In genomic region chr3:62447151-62447550, GRCm38 (mm10) we compare ENCODE assay signal across 19 mouse cellular contexts. TPM values are rescaled to one million over a fixed set of nuclear protein-coding genes. Genes with fewer than 3 reads are reported as not detected.
DNase-seq lines count a peak whose midpoint lies in the region; ATAC-seq and TF ChIP-seq lines count a peak whose summit lies in the region.
"Had no signal": no experiment of that assay in that cellular context is flagged by ENCODE, and none has a peak within 500 bp of the region (broad histone marks: within the 10 kb centered on the region; RNA-seq: fewer than 3 reads in every experiment).

No protein-coding gene starts in this region.

- peaks cover 2 to 7% of the 10 kb centered on the region in 2 experiments; a peak in 2 of 4 replicates for H3K4me1 ChIP-seq in MEL (ENCODE audit: control insufficient read depth in 1 of 2, insufficient read depth in 2 of 2, low read length in 2 of 2)
- 0 out of 2 replicates have a peak, but pooled peaks cover 4% of the 10 kb centered on the region for H3K4me1 ChIP-seq in lung, embryonic 14.5 days (ENCODE audit: insufficient read depth)
- H3K4me1 ChIP-seq: hindbrain, embryonic 13.5 days; limb, embryonic 13.5 days; liver, embryonic 13.5 days; neural tube, embryonic 15.5 days had no signal

- ATAC-seq in lung, embryonic 14.5 days (ENCODE audit: insufficient read depth), result no peak
- ATAC-seq: forebrain, embryonic 14.5 days; midbrain, embryonic 16.5 days had no signal

- no peaks in the 10 kb centered on the region for H3K79me2 ChIP-seq in MEL (ENCODE audit: control insufficient read depth, insufficient read depth, low read length, poor library complexity)

- no peak overlapping the region for H3K9ac ChIP-seq in MEL (ENCODE audit: control insufficient read depth, low read depth, low read length, poor library complexity, severe bottlenecking)
- no peak overlapping the region for H3K9ac ChIP-seq in lung, embryonic 14.5 days
- H3K9ac ChIP-seq: hindbrain, embryonic 13.5 days; limb, embryonic 13.5 days; liver, embryonic 13.5 days; neural tube, embryonic 15.5 days had no signal

- H3K27me3 ChIP-seq in MEL (ENCODE audit: control insufficient read depth in 1 of 2, insufficient read depth in 2 of 2, low read length in 2 of 2), result no peaks in the 10 kb centered on the region
- no peaks in the 10 kb centered on the region for H3K27me3 ChIP-seq in lung, embryonic 14.5 days (ENCODE audit: insufficient read depth, low read length)
- H3K27me3 ChIP-seq: hindbrain, embryonic 13.5 days; limb, embryonic 13.5 days; liver, embryonic 13.5 days; neural tube, embryonic 15.5 days had no signal

- no peak overlapping the region for H3K27ac ChIP-seq in MEL (ENCODE audit: control insufficient read depth, low read depth, low read length)
- H3K27ac ChIP-seq in lung, embryonic 14.5 days (ENCODE audit: low read depth), result no peak overlapping the region
- H3K27ac ChIP-seq: hindbrain, embryonic 13.5 days; limb, embryonic 13.5 days; liver, embryonic 13.5 days; neural tube, embryonic 15.5 days had no signal

- WGBS in lung, embryonic 14.5 days, result 59% methylated on average over 8 of the region's 8 CpGs

- H3K36me3 ChIP-seq in MEL (ENCODE audit: control insufficient read depth in 1 of 2, insufficient read depth in 2 of 2, low read length in 2 of 2), result peaks cover 0 to 4% of the 10 kb centered on the region in 2 experiments; a peak in 2 of 4 replicates
- peaks cover 15% of the 10 kb centered on the region for H3K36me3 ChIP-seq in lung, embryonic 14.5 days (ENCODE audit: insufficient read depth)
- H3K36me3 ChIP-seq: liver, embryonic 13.5 days; neural tube, embryonic 15.5 days had no signal

- intact Hi-C loops in heart, postnatal 25 days (cut with DNase I), result no loop called here
- intact Hi-C loops in left cerebral cortex, postnatal 10 days (cut with DNase I), result no loop called here

- no peak overlapping the region for H3K4me2 ChIP-seq in lung, embryonic 14.5 days
- H3K4me2 ChIP-seq: hindbrain, embryonic 13.5 days; limb, embryonic 13.5 days; liver, embryonic 13.5 days; neural tube, embryonic 15.5 days had no signal

- TF ChIP-seq CTCF in MEL (IDR thresholded peaks at IDR 0.05 in 2 of 3, conservative IDR thresholded peaks at IDR 0.05 in 1 of 3; ENCODE audit: control insufficient read depth in 1 of 3, insufficient read depth in 1 of 3, low read depth in 2 of 3, low read length in 3 of 3, poor library complexity in 1 of 3, severe bottlenecking in 1 of 3), result no peak
- no peak for TF ChIP-seq CTCF in lung, embryonic 14.5 days (IDR thresholded peaks at IDR 0.05; ENCODE audit: low read depth)

- H3K4me3 ChIP-seq in MEL (ENCODE audit: control insufficient read depth in 1 of 2, insufficient read depth in 1 of 2, low read depth in 2 of 2, low read length in 2 of 2), result no peak overlapping the region
- H3K4me3 ChIP-seq in lung, embryonic 14.5 days (ENCODE audit: low read depth, low read length), result no peak overlapping the region
- H3K4me3 ChIP-seq: hindbrain, embryonic 13.5 days; limb, embryonic 13.5 days; liver, embryonic 13.5 days; neural tube, embryonic 15.5 days had no signal

- no peaks in the 10 kb centered on the region for H3K9me3 ChIP-seq in MEL (replicated peaks; ENCODE audit: insufficient read depth, low read length)
- H3K9me3 ChIP-seq in lung, embryonic 14.5 days (ENCODE audit: low read depth, low read length), result no peaks in the 10 kb centered on the region
- H3K9me3 ChIP-seq: hindbrain, embryonic 13.5 days; limb, embryonic 13.5 days; liver, embryonic 13.5 days; neural tube, embryonic 15.5 days had no signal

- peak; percentile 27 for DNase-seq in kidney, adult 11 months
- no peak for DNase-seq in kidney, adult 18-20 months
- peak; percentile 29 for DNase-seq in MEL (ENCODE audit: low read depth, low spot score)
- DNase-seq in heart, postnatal 25 days (ENCODE audit: low spot score), result peak; percentile 6
- peak; percentile 17 for DNase-seq in lung, embryonic 14.5 days
- DNase-seq in layer of hippocampus, postnatal 14 days (ENCODE audit: low spot score in 2 of 2), result no peak
- DNase-seq in left cerebral cortex, postnatal 10 days (ENCODE audit: extremely low spot score in 1 of 2, low spot score in 2 of 2), result no peak
- DNase-seq: cerebellum, adult 9-10 months; gastrocnemius, postnatal 25 days; layer of hippocampus, adult 9-11 months; liver, embryonic 13.5 days; right cerebral cortex, postnatal 14 days; spleen, adult 18-20 months; thymus, postnatal 36 days had no signal

- no peak for TF ChIP-seq EP300 in MEL (IDR thresholded peaks at IDR 0.05; ENCODE audit: low read depth in 1 of 2, low read length in 2 of 2)

- TF ChIP-seq RAD21 in MEL (IDR thresholded peaks at IDR 0.05; ENCODE audit: low read depth, low read length), result no peak

- TF ChIP-seq POLR2A in MEL (IDR thresholded peaks at IDR 0.05; ENCODE audit: control insufficient read depth in 1 of 2, insufficient read depth in 1 of 2, low read depth in 1 of 2, low read length in 2 of 2, poor library complexity in 1 of 2), result no peak

TF ChIP-seq in MEL, 35 proteins besides CTCF, POLR2A, EP300 and RAD21:
- no peak for TF ChIP-seq CHD1 (IDR thresholded peaks at IDR 0.05; ENCODE audit: low read depth, low read length)

RNA-seq across cellular contexts. Expression of gene Dhx36, which starts 59.7 kb away (rescaled TPM):
- 26.4 and 26.7 TPM in 2 replicates for total RNA-seq in MEL (2012; rRNA removed)
- 10 to 100 TPM in 1 of 2 experiments, not detected in 1; 17.7 TPM for polyA plus RNA-seq in MEL (2012; ENCODE audit: insufficient read depth in 1 of 2, insufficient read length in 2 of 2, low read depth in 1 of 2, low replicate concordance in 2 of 2, missing spikeins in 1 of 2)
- total RNA-seq in heart, postnatal 25 days (2021), result 10 to 100 TPM; 16.7 to 18.1 TPM
- polyA plus RNA-seq in lung, embryonic 14.5 days (2014; fragmentation: Nextera tagmentation; extraction: Ambion mirVana), result 38.6 and 39.8 TPM in 2 replicates
- total RNA-seq in layer of hippocampus, postnatal 14 days (2021), result 10 to 100 TPM; 56.2 to 59.8 TPM
- total RNA-seq in left cerebral cortex, postnatal 10 days (2021), result 10 to 100 TPM; 59.4 to 60.3 TPM

Comparison
In these comparisons a context has a peak if more than half of its experiments do, and no peak if none do; other contexts are left out.
1. DNase-seq: peak in kidney, adult 11 months (single experiment), MEL (single experiment), heart, postnatal 25 days (single experiment) and lung, embryonic 14.5 days (single experiment); none in kidney, adult 18-20 months (single experiment), layer of hippocampus, postnatal 14 days (0 of 2) and left cerebral cortex, postnatal 10 days (0 of 2).